Mouse (Mus musculus): ENCODE results near the gene Nup62. TPM values are rescaled to one million over a fixed set of nuclear protein-coding genes. Genes with fewer than 3 reads are reported as not detected.
A peak's percentile ranks its signal among the peaks of the same experiment; 100 is the strongest.

The Nup62 gene
- total RNA-seq, 1 experiment from 2014 or later = 130 TPM

DNA sequence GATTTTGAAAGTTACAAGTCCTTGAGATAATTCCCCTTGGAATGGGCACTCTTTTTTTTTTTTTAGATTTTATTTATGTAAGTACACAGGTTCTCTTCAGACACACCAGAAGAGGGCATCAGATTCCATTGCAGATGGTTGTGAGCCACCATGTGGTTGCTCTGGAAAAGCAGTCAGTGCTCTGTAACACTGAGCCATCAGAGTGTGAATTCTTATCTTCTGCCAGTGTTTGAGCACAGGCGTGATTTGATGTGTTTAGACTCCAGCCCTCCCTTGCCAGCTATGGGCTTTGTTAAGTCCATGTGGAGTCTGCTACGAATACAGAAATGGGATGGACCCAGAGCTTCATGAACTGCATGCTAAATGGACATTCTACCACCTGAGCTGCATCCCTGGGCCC is 2.3 kb downstream of the Nup62 start:
- no peak for ATAC-seq (replicated peaks; ENCODE audit: low read depth, poor library complexity, severe bottlenecking)

DNA sequence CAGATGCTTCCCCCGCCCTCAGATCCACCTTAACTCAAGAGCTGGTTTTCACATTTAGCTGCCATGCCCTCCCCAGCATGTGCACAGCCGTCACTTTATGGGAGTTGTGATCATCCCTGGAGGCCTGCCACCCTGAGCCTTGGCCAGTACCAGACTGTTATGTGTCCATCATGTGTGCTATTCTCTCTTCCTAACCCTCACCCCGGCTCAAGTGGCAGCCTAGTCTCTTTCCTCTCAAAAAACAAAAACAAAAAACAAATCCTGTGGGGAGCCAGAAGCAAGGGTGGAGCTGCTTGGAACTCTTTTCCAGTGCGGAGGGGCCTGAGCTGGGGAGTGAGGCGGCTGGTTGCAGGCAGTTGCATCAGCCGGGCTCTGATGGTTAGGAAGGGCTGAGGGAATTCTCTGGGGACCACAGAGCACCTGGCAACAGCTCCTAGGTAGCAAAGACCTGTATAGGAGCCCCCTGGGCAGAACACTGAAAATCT is 2.9 kb downstream of the Nup62 start:
- no peak for ATAC-seq (replicated peaks; ENCODE audit: low read depth, poor library complexity, severe bottlenecking)

DNA sequence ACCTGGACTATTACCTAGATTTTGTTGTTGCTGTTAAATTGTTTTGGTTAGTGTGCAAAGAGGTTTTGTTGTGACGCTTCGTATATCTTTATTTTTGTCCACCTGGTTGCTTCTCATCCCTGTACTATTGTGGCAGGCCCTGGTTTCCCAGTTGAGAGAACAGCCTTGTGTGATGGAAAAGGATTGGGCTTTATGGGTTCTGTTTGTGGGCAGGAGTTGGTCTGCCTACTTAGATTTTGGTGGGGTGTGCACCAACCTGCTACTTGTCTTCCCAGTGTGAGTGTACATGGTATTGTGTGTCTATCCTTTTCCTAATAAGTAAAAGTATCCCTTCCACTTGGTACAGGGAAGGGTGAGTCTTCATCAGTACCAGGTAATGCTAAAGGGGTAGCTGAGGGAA is 3.5 kb downstream of the Nup62 start:
- ATAC-seq (replicated peaks; ENCODE audit: low read depth, poor library complexity, severe bottlenecking) = no peak

DNA sequence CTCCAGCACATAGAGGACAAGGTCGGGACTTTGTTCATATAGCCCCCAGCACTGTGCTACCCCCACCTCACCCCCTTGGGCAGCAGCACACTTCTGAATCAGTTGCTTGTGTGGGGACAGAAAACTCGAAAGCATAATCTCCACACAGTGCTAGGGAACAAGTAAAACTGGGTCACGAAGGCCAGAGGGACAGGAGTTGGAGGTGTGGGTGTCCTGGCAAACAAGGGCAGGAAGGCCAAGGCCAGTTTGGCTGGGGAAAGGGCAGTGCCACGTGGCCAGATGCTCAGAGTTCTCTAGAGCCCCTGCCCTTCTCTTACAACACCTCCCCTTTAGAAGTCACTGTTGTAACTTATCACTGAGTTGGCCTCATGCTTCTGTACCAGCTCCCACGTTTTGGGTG is 4.0 kb downstream of the Nup62 start:
- no peak for ATAC-seq (replicated peaks; ENCODE audit: low read depth, poor library complexity, severe bottlenecking)

DNA sequence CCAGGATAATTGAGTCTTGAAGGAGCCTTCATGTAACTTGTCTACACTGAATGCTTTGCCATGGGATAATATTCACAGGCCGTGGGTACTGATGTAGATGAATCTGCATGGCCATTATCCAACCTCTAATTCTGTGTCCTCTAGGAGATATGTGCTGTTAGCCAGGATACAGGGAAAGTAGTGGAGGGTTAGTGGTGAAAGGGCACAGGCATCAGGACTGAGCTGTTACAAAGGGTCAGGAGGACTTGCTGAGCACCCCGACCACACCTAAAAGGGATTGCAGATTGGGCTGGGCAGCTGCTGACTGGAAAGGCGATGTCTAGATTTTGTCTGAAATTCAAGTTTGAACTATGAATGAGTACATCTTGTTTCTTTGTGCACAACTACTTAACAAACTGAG is 4.6 kb downstream of the Nup62 start:
- no peak for ATAC-seq (replicated peaks; ENCODE audit: low read depth, poor library complexity, severe bottlenecking)

DNA sequence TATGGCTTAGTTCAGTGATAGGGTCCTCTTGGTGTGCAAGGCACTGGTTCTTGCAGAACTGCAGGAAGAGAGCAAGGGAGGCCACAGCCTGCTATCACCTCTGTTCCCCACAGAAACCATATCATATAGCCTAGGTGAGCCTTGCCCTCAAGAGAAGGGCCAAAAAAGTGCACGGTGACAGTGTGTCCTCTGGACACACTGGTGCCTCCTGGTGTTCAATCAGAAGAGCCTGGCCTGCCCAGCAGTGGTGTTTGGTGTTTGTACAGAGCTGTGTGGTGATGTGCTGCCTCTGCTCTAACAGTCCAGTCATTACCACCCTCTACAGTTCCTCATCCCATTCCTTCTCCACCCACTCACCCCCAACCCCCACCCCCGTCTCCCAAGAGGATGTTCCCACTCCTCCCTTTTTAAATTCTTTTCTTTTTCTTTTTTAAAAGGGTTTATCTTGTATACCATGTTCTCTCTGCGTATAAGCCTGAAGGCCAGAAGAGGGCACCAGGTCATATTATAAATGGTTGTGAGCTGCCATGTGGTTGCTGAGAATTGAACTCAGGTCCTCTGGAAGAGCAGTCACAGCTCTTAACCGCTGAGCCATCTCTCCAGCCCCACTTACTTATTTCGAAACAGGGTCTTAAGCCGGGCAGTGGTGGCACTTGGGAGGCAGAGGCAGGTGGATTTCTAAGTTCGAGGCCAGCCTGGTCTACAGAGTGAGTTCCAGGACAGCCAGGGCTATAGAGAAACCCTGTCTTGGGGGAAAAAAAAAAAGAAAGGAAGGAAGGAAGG is 6.0 kb downstream of the Nup62 start:
- ATAC-seq (replicated peaks; ENCODE audit: low read depth, poor library complexity, severe bottlenecking) = no peak

DNA sequence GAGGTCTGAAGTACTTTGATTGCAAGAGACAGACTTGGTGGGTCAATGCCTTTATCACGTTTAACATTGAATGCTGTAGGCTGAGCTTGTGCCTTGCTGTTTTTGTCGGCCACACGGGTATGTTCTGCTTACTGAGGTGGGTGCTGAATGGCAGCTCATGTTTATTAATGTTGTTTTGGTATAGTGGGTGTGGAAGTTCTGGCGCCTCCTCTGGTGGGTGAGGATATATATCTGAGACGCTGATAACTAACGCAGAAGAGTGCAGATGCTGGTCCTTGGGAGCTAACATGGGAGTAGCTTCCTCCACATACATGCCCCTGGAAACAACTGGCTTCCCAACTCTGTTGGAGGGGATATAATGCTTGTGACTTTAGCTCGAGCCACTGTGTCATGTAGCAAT is 7.5 kb downstream of the Nup62 start:
- ATAC-seq (replicated peaks; ENCODE audit: low read depth, poor library complexity, severe bottlenecking) = peak; percentile 31

DNA sequence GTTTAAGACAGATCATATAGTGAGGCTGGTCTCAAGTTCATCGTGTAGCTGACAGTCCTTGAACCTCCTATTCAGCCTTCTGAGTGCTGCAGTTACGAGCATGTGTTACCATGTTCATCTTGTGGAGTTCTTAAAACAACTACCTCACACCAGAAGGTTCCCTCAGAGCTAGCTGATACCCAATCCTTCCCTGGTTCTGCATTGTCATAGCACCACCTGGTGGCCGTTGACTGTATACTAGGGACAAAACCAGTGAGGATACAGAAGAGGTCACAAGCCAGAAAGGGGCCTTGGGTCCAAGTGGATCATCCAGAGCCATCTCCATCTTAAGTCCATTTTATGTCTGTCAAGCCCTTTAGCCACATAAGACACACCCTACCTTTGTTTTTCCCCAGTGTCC is 9.0 kb downstream of the Nup62 start:
- peak; percentile 71 for ATAC-seq (replicated peaks; ENCODE audit: low read depth, poor library complexity, severe bottlenecking)

DNA sequence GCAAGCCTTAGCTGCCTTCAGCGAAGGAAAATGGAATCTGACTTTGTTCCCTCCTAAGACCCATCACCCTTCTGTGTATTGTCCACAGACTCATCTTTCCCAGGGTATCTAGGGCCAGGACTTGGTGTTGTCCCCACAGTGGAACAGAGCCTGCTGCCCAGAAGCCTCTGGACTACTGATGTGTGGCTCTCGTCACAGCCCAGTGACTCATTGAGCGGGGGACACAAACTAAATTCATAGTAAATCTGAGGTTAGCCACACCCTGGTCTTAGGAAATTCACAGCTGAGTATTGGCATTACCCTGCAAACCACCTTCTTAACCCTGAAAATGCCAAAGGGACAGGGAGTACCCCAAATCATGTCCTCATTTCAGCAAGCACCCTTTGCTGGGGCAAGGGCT is 10.9 kb downstream of the Nup62 start:
- ATAC-seq (replicated peaks; ENCODE audit: low read depth, poor library complexity, severe bottlenecking) = no peak

DNA sequence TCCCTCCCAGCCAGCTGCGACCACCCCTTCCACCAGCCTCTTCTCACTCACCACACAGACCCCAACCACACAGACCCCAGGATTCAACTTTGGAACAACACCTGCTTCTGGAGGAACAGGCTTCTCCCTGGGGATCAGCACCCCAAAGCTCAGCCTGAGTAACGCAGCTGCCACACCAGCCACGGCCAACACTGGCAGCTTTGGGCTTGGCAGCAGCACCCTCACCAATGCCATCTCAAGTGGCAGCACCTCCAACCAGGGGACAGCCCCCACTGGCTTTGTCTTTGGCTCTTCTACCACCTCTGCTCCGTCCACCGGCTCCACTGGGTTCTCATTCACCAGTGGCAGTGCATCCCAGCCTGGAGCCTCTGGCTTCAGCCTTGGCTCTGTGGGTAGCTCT is 12.8 kb downstream of the Nup62 start:
- ATAC-seq (replicated peaks; ENCODE audit: low read depth, poor library complexity, severe bottlenecking) = no peak

DNA sequence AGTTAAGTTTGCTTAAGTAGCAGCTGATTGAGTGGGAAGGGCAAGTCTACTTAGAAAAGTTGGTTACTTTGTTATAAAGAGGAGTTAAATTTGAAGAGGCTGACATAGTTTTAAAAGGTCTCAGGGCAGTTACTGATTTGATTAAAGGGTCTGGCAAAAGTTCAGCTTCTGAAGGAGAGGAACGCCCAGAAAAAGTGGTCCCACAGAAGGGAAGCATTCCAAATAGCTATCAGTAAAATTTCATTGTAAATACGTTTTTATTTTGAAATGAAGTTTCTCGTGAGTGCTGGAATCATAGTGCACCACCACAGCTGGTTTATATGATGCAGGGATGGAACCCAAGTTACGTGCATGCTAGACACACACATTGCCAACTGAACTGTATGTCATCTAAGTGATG is 16.9 kb downstream of the Nup62 start:
- ATAC-seq (replicated peaks; ENCODE audit: low read depth, poor library complexity, severe bottlenecking) = no peak

DNA sequence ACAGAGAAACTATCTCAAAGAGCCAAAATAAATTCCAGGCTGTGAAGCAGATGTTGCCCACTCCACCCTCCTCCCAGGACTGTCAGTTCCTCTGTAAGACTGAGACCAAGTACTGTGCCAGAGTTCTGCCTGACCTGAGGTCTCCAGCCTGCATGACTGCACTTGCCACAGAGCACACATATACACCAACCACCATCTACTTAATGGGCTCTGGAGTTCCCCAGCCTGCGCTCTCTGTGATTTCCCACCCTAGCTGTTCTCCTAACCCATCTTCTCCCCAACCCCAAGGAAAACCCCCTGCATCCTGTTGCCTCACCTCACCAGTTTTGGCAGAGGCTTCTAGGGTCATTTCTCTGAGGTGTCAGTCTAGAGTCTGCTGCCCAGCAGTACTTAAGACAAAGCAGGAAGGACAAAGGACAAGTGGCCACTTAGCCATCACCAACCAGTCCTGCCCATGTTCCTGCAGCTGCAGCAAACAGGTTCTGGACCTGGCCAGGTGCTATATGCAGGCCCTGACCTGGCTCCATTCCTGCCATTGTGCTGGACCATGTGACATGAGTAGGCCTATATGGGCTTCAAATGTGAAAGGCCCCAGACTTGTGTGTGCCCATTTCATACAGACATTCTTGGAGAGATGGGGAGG is 19.6 kb downstream of the Nup62 start:
- no peak for ATAC-seq (replicated peaks; ENCODE audit: low read depth, poor library complexity, severe bottlenecking)

DNA sequence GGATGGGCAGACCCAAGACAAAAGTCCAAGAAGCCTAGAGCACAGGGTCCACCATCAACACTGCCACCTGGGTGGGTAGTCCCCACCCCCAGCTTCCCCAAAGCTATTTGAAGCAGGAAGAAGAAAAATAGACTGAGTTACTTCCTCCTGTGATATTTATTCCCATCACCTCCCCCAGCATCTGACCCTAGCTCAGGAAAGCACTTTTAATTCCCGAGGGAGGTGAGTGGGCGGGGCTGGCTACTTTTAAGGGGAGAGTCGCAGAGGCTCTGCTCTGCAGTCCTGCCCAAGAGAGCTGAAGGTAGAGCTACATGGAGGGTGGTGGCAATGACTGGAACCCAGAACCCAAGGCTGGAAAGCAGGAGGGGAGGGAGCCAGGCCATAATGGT is 20.1 kb downstream of the Nup62 start:
- no peak for ATAC-seq (replicated peaks; ENCODE audit: low read depth, poor library complexity, severe bottlenecking)

DNA sequence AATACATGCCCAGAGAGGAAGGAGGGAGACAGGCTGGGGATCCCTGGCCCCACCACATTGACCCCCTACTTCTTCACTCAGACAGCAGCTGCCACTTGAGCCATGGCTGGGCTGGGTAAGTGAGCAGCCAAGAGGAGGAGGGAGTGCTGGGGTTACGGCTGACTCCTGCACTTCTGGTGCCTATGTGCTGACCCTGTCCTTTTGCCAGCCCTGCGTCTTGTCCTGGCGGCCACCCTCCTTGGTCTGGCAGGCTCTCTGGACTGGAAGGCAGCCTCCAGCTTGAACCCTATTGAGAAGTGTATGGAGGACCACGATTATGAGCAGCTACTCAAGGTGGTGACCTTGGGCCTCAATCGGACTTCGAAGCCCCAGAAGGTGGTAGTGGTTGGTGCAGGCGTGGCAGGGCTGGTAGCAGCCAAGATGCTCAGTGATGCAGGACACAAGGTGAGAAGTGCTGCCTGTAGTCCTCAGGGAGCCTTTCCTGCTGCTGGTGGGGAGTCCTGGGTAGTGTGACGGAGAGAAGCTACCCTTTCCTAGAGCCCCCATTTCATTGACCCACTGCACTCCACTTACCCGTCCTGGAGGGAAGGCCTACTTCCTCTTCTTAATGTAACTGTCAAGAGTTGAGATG is 20.6 kb downstream of the Nup62 start:
- ATAC-seq (replicated peaks; ENCODE audit: low read depth, poor library complexity, severe bottlenecking) = no peak

DNA sequence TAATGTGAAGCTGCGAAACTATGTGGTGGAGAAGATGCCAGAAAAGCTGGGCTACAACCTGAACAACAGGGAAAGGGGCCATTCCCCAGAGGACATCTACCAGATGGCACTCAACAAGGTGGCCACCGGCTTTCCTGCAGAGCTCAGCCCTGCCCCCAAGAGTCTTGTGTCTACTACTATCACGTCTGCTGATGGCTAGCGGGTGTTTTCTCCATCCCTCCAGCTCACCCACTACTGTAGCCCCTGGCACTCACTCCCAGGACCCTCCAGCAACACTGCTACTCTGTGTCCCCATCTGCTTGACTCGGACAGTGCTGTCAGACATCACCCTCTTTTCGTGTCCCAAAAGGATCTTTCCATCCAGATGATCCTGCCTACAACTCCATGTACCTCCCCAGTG is 22.2 kb downstream of the Nup62 start:
- ATAC-seq (replicated peaks; ENCODE audit: low read depth, poor library complexity, severe bottlenecking) = no peak

DNA sequence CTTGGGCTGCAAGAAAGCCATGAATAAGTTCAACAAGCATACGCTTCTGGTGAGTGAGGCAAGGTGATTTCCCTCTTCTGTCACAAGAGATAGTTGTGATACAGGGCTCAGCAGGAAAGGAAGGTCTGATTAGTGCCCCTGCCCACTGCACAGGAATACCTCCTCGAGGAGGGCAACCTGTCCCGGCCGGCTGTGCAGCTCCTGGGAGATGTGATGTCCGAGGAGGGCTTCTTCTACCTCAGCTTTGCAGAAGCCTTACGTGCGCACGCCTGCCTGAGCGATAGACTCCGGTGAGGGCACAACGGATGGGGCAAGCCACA is 23.2 kb downstream of the Nup62 start:
- ATAC-seq (replicated peaks; ENCODE audit: low read depth, poor library complexity, severe bottlenecking) = no peak

DNA sequence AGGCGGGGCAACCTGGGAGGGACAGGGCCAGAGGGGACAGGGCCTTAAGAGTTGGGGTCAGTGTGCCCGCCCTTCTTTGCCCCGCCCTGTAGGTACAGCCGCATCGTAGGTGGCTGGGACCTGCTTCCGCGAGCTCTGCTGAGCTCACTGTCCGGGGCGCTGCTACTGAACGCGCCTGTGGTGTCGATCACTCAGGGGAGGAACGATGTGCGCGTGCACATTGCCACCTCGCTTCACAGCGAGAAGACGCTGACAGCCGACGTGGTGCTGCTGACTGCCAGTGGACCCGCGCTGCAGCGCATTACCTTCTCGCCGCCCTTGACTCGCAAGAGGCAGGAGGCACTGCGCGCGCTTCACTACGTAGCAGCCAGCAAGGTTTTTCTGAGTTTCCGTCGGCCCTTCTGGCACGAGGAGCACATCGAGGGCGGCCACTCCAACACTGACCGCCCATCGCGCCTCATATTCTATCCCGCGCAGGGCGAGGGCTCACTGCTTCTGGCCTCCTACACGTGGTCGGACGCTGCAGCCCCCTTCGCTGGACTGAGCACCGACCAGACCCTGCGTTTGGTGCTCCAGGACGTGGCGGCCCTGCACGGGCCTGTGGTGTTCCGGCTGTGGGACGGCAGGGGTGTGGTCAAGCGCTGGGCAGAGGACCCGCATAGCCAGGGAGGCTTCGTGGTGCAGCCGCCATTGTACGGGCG is 23.8 kb downstream of the Nup62 start:
- peak; percentile 34 for ATAC-seq (replicated peaks; ENCODE audit: low read depth, poor library complexity, severe bottlenecking)

DNA sequence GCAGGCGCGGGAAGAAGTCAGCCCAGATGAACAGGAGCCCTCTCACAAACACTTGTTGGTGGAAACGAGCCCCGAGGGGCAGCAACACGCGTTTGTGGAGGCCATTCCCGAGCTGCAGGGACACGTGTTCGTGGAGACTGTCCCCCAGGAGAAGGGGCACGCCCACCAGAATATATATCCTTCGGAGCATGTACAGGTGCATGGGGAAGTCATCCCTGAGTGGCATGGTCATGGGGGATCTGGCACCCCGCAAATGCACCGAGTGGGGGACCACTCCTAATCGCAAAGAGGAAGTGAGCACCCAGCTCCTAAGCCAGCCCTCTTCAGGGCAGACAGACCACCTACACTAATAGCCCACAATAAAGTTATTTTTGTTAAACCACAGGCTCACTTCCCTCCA is 24.5 kb downstream of the Nup62 start:
- peak; percentile 53 for ATAC-seq (replicated peaks; ENCODE audit: low read depth, poor library complexity, severe bottlenecking)

DNA sequence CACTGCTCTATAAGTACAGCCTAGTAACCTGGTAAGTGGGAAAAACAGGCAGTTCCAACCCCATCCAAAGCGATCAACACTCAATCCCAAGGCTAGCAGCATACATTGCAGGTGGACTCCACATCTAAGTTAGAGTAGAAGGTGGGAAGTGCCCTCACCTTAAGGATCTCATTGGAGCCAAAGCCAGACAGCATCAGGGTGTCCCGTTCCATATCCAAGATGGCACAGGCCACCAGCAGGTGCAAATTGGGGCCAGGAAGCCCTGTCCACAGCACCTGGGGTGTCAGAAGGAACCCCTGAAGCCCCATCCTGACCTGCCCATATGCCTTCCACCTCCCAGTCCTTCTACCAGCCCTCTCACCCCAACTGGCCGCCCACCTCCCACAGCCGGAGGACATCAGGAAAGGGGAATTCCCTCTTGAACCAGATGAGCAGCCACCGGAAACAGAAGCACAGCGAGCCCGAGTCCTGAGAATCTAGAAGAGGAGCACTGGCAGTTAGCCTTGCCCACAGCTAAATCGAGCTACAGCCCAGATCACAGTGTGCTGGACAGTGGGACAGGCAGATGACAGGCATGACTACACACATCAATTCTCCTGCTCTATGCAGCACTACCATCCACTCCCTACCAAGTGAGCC is 26.1 kb downstream of the Nup62 start:
- ATAC-seq (replicated peaks; ENCODE audit: low read depth, poor library complexity, severe bottlenecking) = no peak

DNA sequence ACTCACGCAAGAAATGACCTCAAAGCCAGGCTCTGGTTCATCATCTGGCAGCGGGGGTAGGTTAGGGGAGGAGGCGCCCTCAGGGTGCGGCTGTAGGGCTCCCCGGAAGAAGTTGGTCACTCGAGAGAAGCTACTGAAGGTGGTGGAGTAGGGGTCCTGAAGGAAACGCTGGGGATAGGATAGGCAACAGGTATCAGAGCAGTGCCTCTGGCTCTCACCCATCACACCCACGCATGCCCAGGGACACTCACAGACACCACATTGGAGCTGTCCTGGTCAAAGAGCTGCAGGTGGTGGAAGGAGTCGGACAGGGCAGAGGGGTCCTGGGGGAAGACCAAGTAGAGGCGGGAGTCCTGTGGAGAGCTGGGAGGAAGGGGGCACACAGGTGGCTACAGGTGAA is 29.1 kb downstream of the Nup62 start:
- ATAC-seq (replicated peaks; ENCODE audit: low read depth, poor library complexity, severe bottlenecking) = no peak

DNA sequence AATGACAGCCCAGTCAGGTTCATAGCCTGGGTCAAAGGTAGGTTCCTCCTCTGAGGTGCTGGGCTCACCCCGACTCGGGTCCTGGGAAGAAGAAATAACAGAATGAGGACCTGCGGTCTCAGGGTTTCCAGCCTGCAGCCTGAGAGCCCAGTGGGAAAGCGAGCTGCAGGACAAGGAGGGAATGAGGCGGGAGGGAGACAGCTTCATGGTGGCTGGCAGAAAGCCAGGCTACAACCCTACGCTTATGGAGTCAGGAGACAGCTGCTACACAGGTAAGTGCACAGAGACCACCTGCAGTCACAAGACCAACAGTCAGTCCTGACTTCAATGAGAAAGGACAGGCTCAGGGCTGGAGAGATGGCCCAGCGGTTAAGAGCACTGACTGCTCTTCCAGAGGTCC is 30.9 kb downstream of the Nup62 start:
- ATAC-seq (replicated peaks; ENCODE audit: low read depth, poor library complexity, severe bottlenecking) = no peak

Data from common myeloid progenitor, adult 5-6 weeks (primary cell).